12 mouse cellular contexts compared by ENCODE assay signal in genomic region chr11:109593200-109593981, GRCm38 (mm10). TPM values are rescaled to one million over a fixed set of nuclear protein-coding genes. Genes with fewer than 3 reads are reported as not detected.
DNase-seq lines count a peak whose midpoint lies in the region; ATAC-seq and TF ChIP-seq lines count a peak whose summit lies in the region.
"Had no signal": no experiment of that assay in that cellular context is flagged by ENCODE, and none has a peak within 500 bp of the region (broad histone marks: within the 10 kb centered on the region; RNA-seq: fewer than 3 reads in every experiment).

No protein-coding gene starts in this region.

- TF ChIP-seq CTCF in lung, embryonic 14.5 days (IDR thresholded peaks at IDR 0.05; ENCODE audit: low read depth), result no peak

- no peak overlapping the region for H3K9ac ChIP-seq in lung, embryonic 14.5 days
- H3K9ac ChIP-seq in embryonic facial prominence, embryonic 12.5 days, result no peak overlapping the region
- H3K9ac ChIP-seq in stomach, embryonic 14.5 days (replicated peaks; ENCODE audit: low read depth, low read length), result no peak overlapping the region
- H3K9ac ChIP-seq: liver, embryonic 15.5 days; neural tube, embryonic 13.5 days had no signal

- peak overlapping the region; percentile 67 for H3K27ac ChIP-seq in lung, embryonic 14.5 days (ENCODE audit: low read depth)
- H3K27ac ChIP-seq in embryonic facial prominence, embryonic 12.5 days, result peak overlapping the region; percentile 46; the same call in 1 of the 2 replicates
- H3K27ac ChIP-seq in stomach, embryonic 14.5 days (ENCODE audit: low read length), result peak overlapping the region; percentile 64
- H3K27ac ChIP-seq: hindbrain, postnatal 0 days; liver, embryonic 15.5 days; neural tube, embryonic 13.5 days had no signal

- 0 out of 2 replicates have a peak, but pooled peaks cover 10% of the 10 kb centered on the region for H3K4me1 ChIP-seq in lung, embryonic 14.5 days (ENCODE audit: insufficient read depth)
- H3K4me1 ChIP-seq in embryonic facial prominence, embryonic 12.5 days, result peaks cover 7% of the 10 kb centered on the region; the same call in 1 of the 2 replicates
- 0 out of 2 replicates have a peak, but pooled peaks cover 6% of the 10 kb centered on the region for H3K4me1 ChIP-seq in stomach, embryonic 14.5 days (ENCODE audit: control insufficient read depth, insufficient read depth, low read length)
- H3K4me1 ChIP-seq: neural tube, embryonic 13.5 days had no signal

- H3K36me3 ChIP-seq in lung, embryonic 14.5 days (ENCODE audit: insufficient read depth), result peaks cover 21% of the 10 kb centered on the region
- peaks cover 18% of the 10 kb centered on the region for H3K36me3 ChIP-seq in embryonic facial prominence, embryonic 12.5 days
- peaks cover 7% of the 10 kb centered on the region for H3K36me3 ChIP-seq in stomach, embryonic 14.5 days (ENCODE audit: control insufficient read depth, insufficient read depth, low read length)

- H3K9me3 ChIP-seq in lung, embryonic 14.5 days (ENCODE audit: low read depth, low read length), result no peaks in the 10 kb centered on the region
- H3K9me3 ChIP-seq in embryonic facial prominence, embryonic 12.5 days, result no peaks in the 10 kb centered on the region
- H3K9me3 ChIP-seq in stomach, embryonic 14.5 days (ENCODE audit: control insufficient read depth, low read depth, low read length), result no peaks in the 10 kb centered on the region
- H3K9me3 ChIP-seq: G1E; liver, embryonic 15.5 days; neural tube, embryonic 13.5 days had no signal

- no peaks in the 10 kb centered on the region for H3K27me3 ChIP-seq in lung, embryonic 14.5 days (ENCODE audit: insufficient read depth, low read length)
- no peaks in the 10 kb centered on the region for H3K27me3 ChIP-seq in embryonic facial prominence, embryonic 12.5 days
- H3K27me3 ChIP-seq in stomach, embryonic 14.5 days (ENCODE audit: control insufficient read depth, insufficient read depth, low read length), result no peaks in the 10 kb centered on the region
- H3K27me3 ChIP-seq: liver, embryonic 15.5 days; neural tube, embryonic 13.5 days had no signal

- WGBS in lung, embryonic 14.5 days, result 35% methylated on average over 6 of the region's 6 CpGs
- 37% methylated on average over 6 of the region's 6 CpGs for WGBS in embryonic facial prominence, embryonic 12.5 days
- WGBS in stomach, embryonic 14.5 days, result 26% methylated on average over 6 of the region's 6 CpGs

- no peak overlapping the region for H3K4me3 ChIP-seq in lung, embryonic 14.5 days (ENCODE audit: low read depth, low read length)
- no peak overlapping the region for H3K4me3 ChIP-seq in embryonic facial prominence, embryonic 12.5 days
- H3K4me3 ChIP-seq in stomach, embryonic 14.5 days (ENCODE audit: low read depth, low read length), result no peak overlapping the region
- H3K4me3 ChIP-seq: liver, embryonic 15.5 days; neural tube, embryonic 13.5 days had no signal

- peak; percentile 64 for ATAC-seq in lung, embryonic 14.5 days (ENCODE audit: insufficient read depth)
- no peak for ATAC-seq in embryonic facial prominence, embryonic 12.5 days (ENCODE audit: insufficient number of reproducible peaks, insufficient read depth, low FRiP score, low TSS enrichment)
- ATAC-seq in stomach, embryonic 14.5 days (ENCODE audit: insufficient number of reproducible peaks, insufficient read depth, low FRiP score, low read depth), result no peak
- ATAC-seq: hindbrain, postnatal 0 days had no signal

- no peak overlapping the region for H3K4me2 ChIP-seq in lung, embryonic 14.5 days
- H3K4me2 ChIP-seq in embryonic facial prominence, embryonic 12.5 days (replicated peaks), result no peak overlapping the region
- no peak overlapping the region for H3K4me2 ChIP-seq in stomach, embryonic 14.5 days (replicated peaks; ENCODE audit: low read depth, low read length)
- H3K4me2 ChIP-seq: liver, embryonic 15.5 days; neural tube, embryonic 13.5 days had no signal

- DNase-seq in lung, embryonic 14.5 days, result peak; percentile 77
- DNase-seq in lung, postnatal 36 days, result no peak
- DNase-seq in kidney, postnatal 10 days, result peak; percentile 70
- DNase-seq in natural killer cell, adult 2 months (ENCODE audit: low spot score in 2 of 2), result no peak
- DNase-seq in adrenal gland, postnatal 14 days, result no peak
- DNase-seq in gastrocnemius, adult 8-10 months (ENCODE audit: low spot score in 2 of 2), result no peak

RNA-seq across cellular contexts. Expression of gene Wipi1, which starts 18.4 kb away (rescaled TPM):
- polyA plus RNA-seq in lung, embryonic 14.5 days (2014; fragmentation: Nextera tagmentation; extraction: Ambion mirVana), result 24.1 and 24.9 TPM in 2 replicates
- polyA plus RNA-seq in embryonic facial prominence, embryonic 12.5 days (2016; fragmentation: Nextera tagmentation; extraction: Ambion mirVana), result 38.6 and 43.0 TPM in 2 replicates
- polyA plus RNA-seq in stomach, embryonic 14.5 days (2014; fragmentation: Nextera tagmentation; extraction: Ambion mirVana), result 21.3 and 25.0 TPM in 2 replicates
- total RNA-seq in adrenal gland, postnatal 14 days (2021), result 31.9 and 40.0 TPM in 2 replicates
- 10 to 100 TPM; 47.2 to 68.4 (median 59.2) TPM for total RNA-seq in gastrocnemius, adult 8-10 months (2022)

RNA-seq across cellular contexts. Expression of gene Prkar1a, which starts 55.8 kb away (rescaled TPM):
- polyA plus RNA-seq in lung, embryonic 14.5 days (2014; fragmentation: Nextera tagmentation; extraction: Ambion mirVana), result 408 and 411 TPM in 2 replicates
- polyA plus RNA-seq in embryonic facial prominence, embryonic 12.5 days (2016; fragmentation: Nextera tagmentation; extraction: Ambion mirVana), result 375 and 392 TPM in 2 replicates
- polyA plus RNA-seq in stomach, embryonic 14.5 days (2014; fragmentation: Nextera tagmentation; extraction: Ambion mirVana), result 340 and 351 TPM in 2 replicates
- 346 and 353 TPM in 2 replicates for total RNA-seq in adrenal gland, postnatal 14 days (2021)
- total RNA-seq in gastrocnemius, adult 8-10 months (2022), result 100 to 1,000 TPM in 2 of 4 experiments, 10 to 100 TPM in 2; 98.3 to 106 (median 101) TPM

Comparison
In these comparisons a context has a peak if more than half of its experiments do, and no peak if none do; other contexts are left out.
1. DNase-seq: peak in lung, embryonic 14.5 days (single experiment) and kidney, postnatal 10 days (single experiment); none in lung, postnatal 36 days (single experiment), natural killer cell, adult 2 months (0 of 2), adrenal gland, postnatal 14 days (single experiment) and gastrocnemius, adult 8-10 months (0 of 2).
2. Peak in every context shown above with its lines, with median percentiles within 50 percentile points of each other: H3K27ac ChIP-seq.